11 mouse cellular contexts compared by ENCODE assay signal in genomic region chr1:178449933-178450332, GRCm38 (mm10).
"Had no signal": no experiment of that assay in that cellular context is flagged by ENCODE, and none has a peak within 500 bp of the region (broad histone marks: within the 10 kb centered on the region; RNA-seq: fewer than 3 reads in every experiment).

No protein-coding gene starts in this region.

- H3K36me3 ChIP-seq: hindbrain, embryonic 10.5 days; hindbrain, embryonic 12.5 days; hindbrain, embryonic 15.5 days; intestine, embryonic 15.5 days; limb, embryonic 10.5 days; limb, embryonic 12.5 days had no signal

- H3K4me2 ChIP-seq: hindbrain, embryonic 12.5 days; hindbrain, embryonic 15.5 days; intestine, embryonic 15.5 days; limb, embryonic 12.5 days; liver, embryonic 11.5 days had no signal

- H3K27me3 ChIP-seq: hindbrain, embryonic 12.5 days; hindbrain, embryonic 15.5 days; intestine, embryonic 15.5 days; limb, embryonic 12.5 days had no signal

- H3K4me3 ChIP-seq: gastrocnemius, adult 2 months; heart, embryonic 10.5 days; hindbrain, embryonic 10.5 days; hindbrain, embryonic 12.5 days; hindbrain, embryonic 15.5 days; intestine, embryonic 15.5 days; layer of hippocampus, adult 2 months; left cerebral cortex, adult 2 months; limb, embryonic 10.5 days; limb, embryonic 12.5 days had no signal

- H3K4me1 ChIP-seq: hindbrain, embryonic 10.5 days; hindbrain, embryonic 12.5 days; hindbrain, embryonic 15.5 days; intestine, embryonic 15.5 days; limb, embryonic 10.5 days; limb, embryonic 12.5 days had no signal

- H3K9ac ChIP-seq: hindbrain, embryonic 12.5 days; hindbrain, embryonic 15.5 days; intestine, embryonic 15.5 days; limb, embryonic 12.5 days had no signal

- H3K27ac ChIP-seq: gastrocnemius, adult 2 months; heart, embryonic 10.5 days; hindbrain, embryonic 10.5 days; hindbrain, embryonic 12.5 days; hindbrain, embryonic 15.5 days; intestine, embryonic 15.5 days; layer of hippocampus, adult 2 months; left cerebral cortex, adult 2 months; limb, embryonic 10.5 days; limb, embryonic 12.5 days had no signal

- H3K9me3 ChIP-seq: heart, embryonic 10.5 days; hindbrain, embryonic 10.5 days; hindbrain, embryonic 12.5 days; hindbrain, embryonic 15.5 days; intestine, embryonic 15.5 days; limb, embryonic 10.5 days; limb, embryonic 12.5 days had no signal
